ENCODE assay signal across 14 mouse cellular contexts in the genomic region with DNA sequence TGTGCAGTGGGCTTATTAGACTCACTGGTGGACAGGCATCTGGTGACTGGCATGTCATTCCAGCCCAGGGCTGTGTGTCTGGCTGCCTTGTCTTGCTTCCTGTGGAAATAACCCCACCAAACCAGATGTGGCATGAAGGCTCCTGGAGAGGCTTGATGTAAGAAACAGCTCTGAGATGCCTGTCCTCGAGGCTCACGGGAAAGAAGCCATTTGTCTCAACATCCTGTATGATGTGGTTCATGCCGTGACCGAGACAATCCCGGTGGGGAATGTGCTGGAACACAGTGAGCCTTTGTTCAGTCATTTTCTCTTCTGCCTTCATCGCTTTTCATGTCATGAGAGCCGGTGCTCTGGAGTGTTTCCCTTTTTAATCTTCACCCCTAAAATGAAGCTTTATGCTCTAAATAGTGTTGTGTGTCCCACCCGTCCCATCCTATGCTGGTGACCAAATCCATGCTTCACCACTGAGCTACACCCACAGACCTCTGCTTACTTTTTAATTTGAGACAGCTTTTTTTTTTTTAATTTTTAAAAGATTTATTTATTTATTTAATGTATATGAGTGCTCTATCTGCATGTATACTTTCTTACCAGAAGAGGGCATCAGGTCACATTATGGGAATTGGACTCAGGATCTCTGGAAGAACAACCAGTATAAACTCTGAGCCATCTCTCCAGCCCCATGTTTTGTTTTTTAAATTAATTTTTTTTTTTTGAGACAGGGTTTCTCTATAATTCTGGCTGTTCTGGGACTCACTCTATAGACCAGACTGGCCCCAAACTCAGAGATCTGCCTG. TPM values are rescaled to one million over a fixed set of nuclear protein-coding genes. Genes with fewer than 3 reads are reported as not detected.
DNase-seq lines count a peak whose midpoint lies in the region; ATAC-seq and TF ChIP-seq lines count a peak whose summit lies in the region.
"Had no signal": no experiment of that assay in that cellular context is flagged by ENCODE, and none has a peak within 500 bp of the region (broad histone marks: within the 10 kb centered on the region; RNA-seq: fewer than 3 reads in every experiment).

No protein-coding gene starts in this region.

- no peaks in the 10 kb centered on the region for H3K36me3 ChIP-seq in kidney, adult 2 months (ENCODE audit: control insufficient read depth, insufficient read depth, low read length)
- no peaks in the 10 kb centered on the region for H3K36me3 ChIP-seq in heart, postnatal 0 days (replicated peaks; ENCODE audit: control insufficient read depth, insufficient read depth, low read length)

- peaks cover 29% of the 10 kb centered on the region for H3K4me1 ChIP-seq in kidney, adult 2 months (ENCODE audit: control insufficient read depth, insufficient read depth, low read length)
- peaks cover 41% of the 10 kb centered on the region for H3K4me1 ChIP-seq in heart, postnatal 0 days (ENCODE audit: control insufficient read depth, insufficient read depth)

- peak; percentile 26 for DNase-seq in kidney, adult 2 months
- no peak for DNase-seq in kidney, postnatal 25 days
- DNase-seq in embryo, embryonic 11 days: peak; percentile 52
- peak; percentile 60 for DNase-seq in heart, postnatal 0 days (ENCODE audit: low spot score)
- no peak for DNase-seq in adrenal gland, adult 2 months
- DNase-seq in lung, postnatal 25 days (ENCODE audit: low spot score): no peak
- DNase-seq in ovary, postnatal 14 days (ENCODE audit: low spot score): no peak
- DNase-seq: lung, postnatal 14 days; retina, postnatal 1 day; thymus, adult 2 months had no signal

- no peaks in the 10 kb centered on the region for H3K27me3 ChIP-seq in kidney, adult 2 months (replicated peaks; ENCODE audit: control insufficient read depth, insufficient read depth, low read length)
- H3K27me3 ChIP-seq in heart, postnatal 0 days (ENCODE audit: control insufficient read depth, insufficient read depth, low read length): no peaks in the 10 kb centered on the region

- H3K9ac ChIP-seq in heart, postnatal 0 days (replicated peaks; ENCODE audit: low read depth, low read length): no peak overlapping the region

- no peak overlapping the region for H3K4me3 ChIP-seq in kidney, adult 2 months (ENCODE audit: insufficient read depth, low read depth, low read length)
- H3K4me3 ChIP-seq in heart, postnatal 0 days (ENCODE audit: low read depth, low read length): no peak overlapping the region

- TF ChIP-seq EP300 in heart, postnatal 0 days (IDR thresholded peaks at IDR 0.05; ENCODE audit: low read depth): no peak

- 72% methylated on average over 8 of the region's 8 CpGs for WGBS in kidney, adult 2 months
- WGBS in heart, postnatal 0 days: 73% methylated on average over 8 of the region's 8 CpGs

- no peak for TF ChIP-seq POLR2A in kidney, adult 2 months (IDR thresholded peaks at IDR 0.05; ENCODE audit: low read depth, low read length)

- TF ChIP-seq CTCF in kidney, adult 2 months (conservative IDR thresholded peaks at IDR 0.05; ENCODE audit: insufficient read depth, insufficient read length, low read depth, low read length): no peak
- TF ChIP-seq CTCF in heart, postnatal 0 days (IDR thresholded peaks at IDR 0.05; ENCODE audit: low read depth): peak; percentile 14; the same call in 1 of the 2 replicates

- no peak overlapping the region for H3K4me2 ChIP-seq in heart, postnatal 0 days (ENCODE audit: low read depth, low read length)

- no peaks in the 10 kb centered on the region for H3K9me3 ChIP-seq in heart, postnatal 0 days (replicated peaks; ENCODE audit: control insufficient read depth, low read length)

- H3K27ac ChIP-seq in kidney, adult 2 months (ENCODE audit: insufficient read depth, low read depth, low read length): no peak overlapping the region
- H3K27ac ChIP-seq in heart, postnatal 0 days (ENCODE audit: low read depth): peak overlapping the region; percentile 82

- ATAC-seq in CD4-positive, CD25-positive, alpha-beta regulatory T cell, adult 4 months: peak; percentile 26
- peak; percentile 21; the same call in 1 of the 2 replicates for ATAC-seq in heart, postnatal 0 days (ENCODE audit: insufficient read depth, low read depth)

RNA-seq across cellular contexts. Expression of a gene that starts 15.4 kb away (rescaled TPM):
- 35.7 and 44.9 TPM in 2 replicates for polyA plus RNA-seq in kidney, adult 2 months (2012; rRNA removed)
- 10 to 100 TPM; 34.5 to 47.5 TPM for polyA plus RNA-seq in CD4-positive, CD25-positive, alpha-beta regulatory T cell, adult 4 months (2017; shearing (Covaris generic))
- total RNA-seq in heart, postnatal 0 days (2014; rRNA removed; ENCODE audit: low replicate concordance): 23.0 and 27.9 TPM in 2 replicates
- polyA plus RNA-seq in heart, postnatal 0 days (2015; fragmentation: Nextera tagmentation; extraction: Ambion mirVana): 10.6 and 17.9 TPM in 2 replicates
- 10 to 100 TPM; 16.3 to 52.3 TPM for total RNA-seq in adrenal gland, adult 2 months (2021)
- 72.5 and 72.6 TPM in 2 replicates for polyA plus RNA-seq in adrenal gland, adult 2 months (2012; rRNA removed)

RNA-seq across cellular contexts. Expression of a gene that starts 20.2 kb away (rescaled TPM):
- polyA plus RNA-seq in kidney, adult 2 months (2012; rRNA removed): 13.4 and 17.9 TPM in 2 replicates
- not detected for polyA plus RNA-seq in CD4-positive, CD25-positive, alpha-beta regulatory T cell, adult 4 months (2017; shearing (Covaris generic))
- not detected in 2 replicates for total RNA-seq in heart, postnatal 0 days (2014; rRNA removed; ENCODE audit: low replicate concordance)
- not detected in 2 replicates for polyA plus RNA-seq in heart, postnatal 0 days (2015; fragmentation: Nextera tagmentation; extraction: Ambion mirVana)
- under 1 TPM in 1 of 2 experiments, not detected in 1; 0.69 TPM for total RNA-seq in adrenal gland, adult 2 months (2021)
- polyA plus RNA-seq in adrenal gland, adult 2 months (2012; rRNA removed): 0.12 TPM in 1 of 2 replicates, not detected in the other
- total RNA-seq: heart, postnatal 14 days; layer of hippocampus, postnatal 14 days had no signal
- polyA plus RNA-seq: embryonic facial prominence, embryonic 11.5 days; thymus, adult 2 months had no signal

RNA-seq across cellular contexts. Expression of a gene that starts 57.4 kb away (rescaled TPM):
- 4.3 and 4.6 TPM in 2 replicates for polyA plus RNA-seq in kidney, adult 2 months (2012; rRNA removed)
- 1 to 10 TPM; 1.8 to 3.3 TPM for polyA plus RNA-seq in CD4-positive, CD25-positive, alpha-beta regulatory T cell, adult 4 months (2017; shearing (Covaris generic))
- total RNA-seq in heart, postnatal 0 days (2014; rRNA removed; ENCODE audit: low replicate concordance): 24.7 and 27.1 TPM in 2 replicates
- polyA plus RNA-seq in heart, postnatal 0 days (2015; fragmentation: Nextera tagmentation; extraction: Ambion mirVana): 5.8 and 7.1 TPM in 2 replicates
- 10 to 100 TPM; 38.9 to 46.4 TPM for total RNA-seq in adrenal gland, adult 2 months (2021)
- 93.9 and 97.5 TPM in 2 replicates for polyA plus RNA-seq in adrenal gland, adult 2 months (2012; rRNA removed)

Comparison
In these comparisons a context has a peak if more than half of its experiments do, and no peak if none do; other contexts are left out.
1. DNase-seq: peak in kidney, adult 2 months (single experiment), embryo, embryonic 11 days (single experiment) and heart, postnatal 0 days (single experiment); none in kidney, postnatal 25 days (0 of 2), adrenal gland, adult 2 months (single experiment), lung, postnatal 25 days (single experiment) and ovary, postnatal 14 days (single experiment).
2. RNA of a gene that starts 20.2 kb away (polyA plus RNA-seq): 13.4 to 17.9 TPM in kidney, adult 2 months; 0.12 TPM in adrenal gland, adult 2 months, not detected in heart, postnatal 0 days and not detected in CD4-positive, CD25-positive, alpha-beta regulatory T cell, adult 4 months; every median in the first group is over 10 times any median in the second.
3. RNA of a gene that starts 57.4 kb away (polyA plus RNA-seq): 93.9 to 97.5 TPM in adrenal gland, adult 2 months; 5.8 to 7.1 TPM in heart, postnatal 0 days, 4.3 to 4.6 TPM in kidney, adult 2 months and 1.8 to 3.3 TPM in CD4-positive, CD25-positive, alpha-beta regulatory T cell, adult 4 months; every median in the first group is over 10 times any median in the second.